Mouse (Mus musculus) hindbrain, embryonic 12.5 days (tissue): ENCODE measurements at regions not wholly inside any gene's neighbourhood (a gene's known extent, or its start where the extent isn't known, plus 50 kb on each side); places are given as distances from the start of the nearest gene placed in this dataset.
A peak's percentile ranks its signal among the peaks of the same experiment; 100 is the strongest.

Source experiments
- ATAC-seq: fragments of 200-750 bp; cut with Nextera tagmentation; 2 replicates; pipeline ENCODE4 v1.8.0; 2017; ENCODE audit warnings: moderate TSS enrichment; ENCODE audit not compliant: low FRiP score
- H3K27ac ChIP-seq: fragments of 300-500 bp; sonication (generic); 2 replicates; pipeline ENCODE4 v1.5.1; 2016; ENCODE audit warnings: mild to moderate bottlenecking
- H3K27me3 ChIP-seq: fragments of 300-500 bp; sonication (generic); 2 replicates; pipeline ENCODE4 v1.6.1; 2016; ENCODE audit warnings: mild to moderate bottlenecking
- H3K36me3 ChIP-seq: fragments of 300-500 bp; sonication (generic); 2 replicates; pipeline ENCODE4 v1.6.1; 2016; ENCODE audit warnings: mild to moderate bottlenecking
- H3K4me1 ChIP-seq: fragments of 300-500 bp; sonication (generic); 2 replicates; pipeline ENCODE4 v1.6.1; 2016
- H3K4me2 ChIP-seq: fragments of 300-500 bp; sonication (generic); replicated peaks from 2 replicates; pipeline ENCODE4 v1.6.1; 2016; ENCODE audit warnings: mild to moderate bottlenecking
- H3K4me3 ChIP-seq: fragments of 300-500 bp; sonication (generic); 2 replicates; pipeline ENCODE4 v1.5.1; 2016; ENCODE audit warnings: mild to moderate bottlenecking
- H3K9ac ChIP-seq: fragments of 300-500 bp; sonication (generic); 2 replicates; pipeline ENCODE4 v1.6.1; 2016; ENCODE audit warnings: mild to moderate bottlenecking, moderate library complexity
- H3K9me3 ChIP-seq: fragments of 300-500 bp; sonication (generic); replicated peaks from 2 replicates; pipeline ENCODE4 v1.6.1; 2016; ENCODE audit warnings: mild to moderate bottlenecking
- WGBS: fragments of 180-500 bp; shearing (Covaris S2); methylation state at CpG from one replicate; pipeline ENCODE4 v1.1.7; 2016; 5-methylcytosine and 5-hydroxymethylcytosine counted together

- H3K4me3 ChIP-seq = no peak overlapping the region
- H3K36me3 ChIP-seq = no peaks in the 10 kb centered on the region
- no peaks in the 10 kb centered on the region for H3K9me3 ChIP-seq
- H3K27me3 ChIP-seq = no peaks in the 10 kb centered on the region
- no peak overlapping the region for H3K27ac ChIP-seq
- H3K4me2 ChIP-seq = no peak overlapping the region
- 79% methylated on average over 13 of the region's 13 CpGs for WGBS
- H3K9ac ChIP-seq = no peak overlapping the region
- no peak for ATAC-seq
- peaks cover 7% of the 10 kb centered on the region; the same call in 1 of the 2 replicates for H3K4me1 ChIP-seq
Measured at GRCm38 (mm10) chr2:178927038-178927660, 496.8 kb downstream of the Cdh26 start.

- Histone ChIP-seq H3K27me3 (no peaks in the 10 kb centered on the region), H3K4me3 (no peak overlapping the region), H3K9me3 (no peaks in the 10 kb centered on the region), H3K4me2 (no peak overlapping the region), H3K36me3 (no peaks in the 10 kb centered on the region), H3K9ac (no peak overlapping the region), H3K27ac (no peak overlapping the region), H3K4me1 (peaks cover 7% of the 10 kb centered on the region; the same call in 1 of the 2 replicates)
- WGBS = 82% methylated on average over 6 of the region's 6 CpGs
- ATAC-seq = no peak
Measured at GRCm38 (mm10) chr2:178929033-178929432, 498.7 kb downstream of the Cdh26 start.

GRCm38 (mm10) chr2:178930125-178930524 is 499.8 kb downstream of the Cdh26 start:
- no peak overlapping the region for H3K9ac ChIP-seq
- 69% methylated on average over 2 of the region's 2 CpGs for WGBS

GRCm38 (mm10) chr2:178948471-178948870 is 493.8 kb upstream of the Cdh4 start:
- no peak overlapping the region for H3K4me2 ChIP-seq
- H3K27ac ChIP-seq = no peak overlapping the region
- WGBS = 72% methylated on average over 6 of the region's 6 CpGs
- no peaks in the 10 kb centered on the region for H3K27me3 ChIP-seq
- no peaks in the 10 kb centered on the region for H3K36me3 ChIP-seq
- ATAC-seq = no peak
- peaks cover 8% of the 10 kb centered on the region for H3K4me1 ChIP-seq
- H3K9me3 ChIP-seq = no peaks in the 10 kb centered on the region
- no peak overlapping the region for H3K4me3 ChIP-seq
- H3K9ac ChIP-seq = no peak overlapping the region

More at GRCm38 (mm10) chr2:178930125-178930524, 499.8 kb downstream of the Cdh26 start:
- H3K4me2 ChIP-seq = no peak overlapping the region
- no peaks in the 10 kb centered on the region for H3K27me3 ChIP-seq
- no peak for ATAC-seq
- peaks cover 7% of the 10 kb centered on the region; the same call in 1 of the 2 replicates for H3K4me1 ChIP-seq
- no peaks in the 10 kb centered on the region for H3K9me3 ChIP-seq
- H3K4me3 ChIP-seq = no peak overlapping the region
- no peak overlapping the region for H3K27ac ChIP-seq
- H3K36me3 ChIP-seq = no peaks in the 10 kb centered on the region

- Histone ChIP-seq H3K4me1 (peaks cover 8% of the 10 kb centered on the region), H3K27ac (no peak overlapping the region), H3K9ac (no peak overlapping the region), H3K36me3 (no peaks in the 10 kb centered on the region), H3K4me3 (no peak overlapping the region), H3K4me2 (no peak overlapping the region), H3K9me3 (no peaks in the 10 kb centered on the region), H3K27me3 (no peaks in the 10 kb centered on the region)
- 17% methylated on average over 4 of the region's 4 CpGs for WGBS
- ATAC-seq = no peak
Measured at GRCm38 (mm10) chr2:178949103-178949502, 493.1 kb upstream of the Cdh4 start.

- ATAC-seq = no peak
- H3K9ac ChIP-seq = no peak overlapping the region
- no peaks in the 10 kb centered on the region for H3K27me3 ChIP-seq
- no peak overlapping the region for H3K4me3 ChIP-seq
- no peaks in the 10 kb centered on the region for H3K36me3 ChIP-seq
- H3K9me3 ChIP-seq = no peaks in the 10 kb centered on the region
- peaks cover 8% of the 10 kb centered on the region for H3K4me1 ChIP-seq
- WGBS = 48% methylated on average over 1 of the region's 1 CpGs
- H3K27ac ChIP-seq = no peak overlapping the region
- no peak overlapping the region for H3K4me2 ChIP-seq
Measured at GRCm38 (mm10) chr2:178950304-178950703, 491.9 kb upstream of the Cdh4 start.

GRCm38 (mm10) chr2:178954420-178955067 is 487.7 kb upstream of the Cdh4 start:
- H3K9me3 ChIP-seq = no peaks in the 10 kb centered on the region
- H3K4me2 ChIP-seq = no peak overlapping the region
- H3K36me3 ChIP-seq = no peaks in the 10 kb centered on the region
- no peak overlapping the region for H3K9ac ChIP-seq
- H3K4me3 ChIP-seq = no peak overlapping the region
- no peak overlapping the region for H3K27ac ChIP-seq
- WGBS = 66% methylated on average over 2 of the region's 2 CpGs
- H3K27me3 ChIP-seq = no peaks in the 10 kb centered on the region
- ATAC-seq = no peak
- H3K4me1 ChIP-seq = peaks cover 3% of the 10 kb centered on the region

- Histone ChIP-seq H3K36me3 (no peaks in the 10 kb centered on the region), H3K4me1 (peaks cover 10% of the 10 kb centered on the region), H3K27ac (no peak overlapping the region), H3K4me3 (no peak overlapping the region), H3K9me3 (no peaks in the 10 kb centered on the region), H3K27me3 (no peaks in the 10 kb centered on the region), H3K4me2 (no peak overlapping the region), H3K9ac (no peak overlapping the region)
- ATAC-seq = no peak
- 62% methylated on average over 10 of the region's 10 CpGs for WGBS
Measured at GRCm38 (mm10) chr2:178958829-178959228, 483.4 kb upstream of the Cdh4 start.

GRCm38 (mm10) chr2:178959603-178960002 is 482.6 kb upstream of the Cdh4 start:
- Histone ChIP-seq H3K27ac (peak overlapping the region; percentile 44; the same call in 1 of the 2 replicates), H3K4me1 (peaks cover 10% of the 10 kb centered on the region), H3K9ac (no peak overlapping the region), H3K4me2 (no peak overlapping the region), H3K9me3 (no peaks in the 10 kb centered on the region), H3K36me3 (no peaks in the 10 kb centered on the region), H3K27me3 (no peaks in the 10 kb centered on the region), H3K4me3 (no peak overlapping the region)
- ATAC-seq = no peak; the same call in 1 of the 2 replicates
- WGBS = 61% methylated on average over 6 of the region's 6 CpGs

- Histone ChIP-seq H3K36me3 (no peaks in the 10 kb centered on the region), H3K27ac (peak overlapping the region; percentile 69), H3K9ac (no peak overlapping the region), H3K9me3 (no peaks in the 10 kb centered on the region), H3K27me3 (no peaks in the 10 kb centered on the region), H3K4me1 (peaks cover 8% of the 10 kb centered on the region; the same call in 1 of the 2 replicates), H3K4me2 (no peak overlapping the region), H3K4me3 (no peak overlapping the region)
- WGBS = 45% methylated on average over 11 of the region's 11 CpGs
- ATAC-seq = no peak
Measured at GRCm38 (mm10) chr2:178967584-178968365, 474.5 kb upstream of the Cdh4 start.

GRCm38 (mm10) chr2:178969732-178970131 is 472.5 kb upstream of the Cdh4 start:
- no peak for ATAC-seq
- H3K27me3 ChIP-seq = no peaks in the 10 kb centered on the region
- WGBS = 69% methylated on average over 10 of the region's 10 CpGs
- no peak overlapping the region for H3K27ac ChIP-seq
- peaks cover 8% of the 10 kb centered on the region; the same call in 1 of the 2 replicates for H3K4me1 ChIP-seq
- no peaks in the 10 kb centered on the region for H3K9me3 ChIP-seq
- H3K36me3 ChIP-seq = no peaks in the 10 kb centered on the region
- no peak overlapping the region for H3K9ac ChIP-seq
- H3K4me3 ChIP-seq = no peak overlapping the region
- H3K4me2 ChIP-seq = no peak overlapping the region

GRCm38 (mm10) chr2:178975366-178975765 is 466.9 kb upstream of the Cdh4 start:
- Histone ChIP-seq H3K4me2 (no peak overlapping the region), H3K9me3 (no peaks in the 10 kb centered on the region), H3K4me1 (no peaks in the 10 kb centered on the region), H3K4me3 (no peak overlapping the region), H3K36me3 (no peaks in the 10 kb centered on the region), H3K27ac (no peak overlapping the region), H3K9ac (no peak overlapping the region), H3K27me3 (no peaks in the 10 kb centered on the region)
- ATAC-seq = no peak
- 92% methylated on average over 4 of the region's 4 CpGs for WGBS
